Mouse (Mus musculus) gastrocnemius, adult 2 months (tissue): Measurements from ENCODE around the gene Zswim3. TPM values are rescaled to one million over a fixed set of nuclear protein-coding genes. Genes with fewer than 3 reads are reported as not detected.

Experiments used
- DNase-seq: peaks from one replicate; pipeline ENCODE4 v3.0.0; 2022
- H3K27ac ChIP-seq: fragments of 200-600 bp; 2 replicates; pipeline ENCODE4 v1.8.1; 2022; ENCODE audit warnings: mild to moderate bottlenecking
- H3K4me3 ChIP-seq: fragments of 200-600 bp; 2 replicates; pipeline ENCODE4 v1.8.1; 2022; ENCODE audit warnings: mild to moderate bottlenecking, moderate library complexity
- CTCF ChIP-seq: fragments of 200-600 bp; IDR thresholded peaks from 2 replicates; pipeline ENCODE4 v1.8.1; 2022; ENCODE audit warnings: antibody characterized with exemption, mild to moderate bottlenecking, moderate library complexity
- intact Hi-C: fragments of 180-260 bp; cut with DNase I; formaldehyde crosslinking; loops from one replicate; pipeline ENCODE4 v1.15.1; 2025
- total RNA-seq, 2 experiments: library from RNA; stranded (reverse); gene quantifications; 2 replicates each; pipeline ENCODE4 v1.2.3; 2021

Gene Zswim3
- total RNA-seq, 2 experiments from 2014 or later: 1.2 to 1.4 TPM

- Histone ChIP-seq H3K4me3 (no peak overlapping the region), H3K27ac (peak overlapping the region; percentile 54)
- DNase-seq: peak; percentile 60
- TF ChIP-seq CTCF: no peak
- intact Hi-C loops: no loop called here
These were observed 31.5 kb upstream of the Zswim3 start for GRCm38 (mm10) chr2:164773229-164773988.

- H3K27ac ChIP-seq: peak overlapping the region; percentile 54
- TF ChIP-seq CTCF: no peak
These were observed 30.9 kb upstream of the Zswim3 start for GRCm38 (mm10) chr2:164773989-164774364.

GRCm38 (mm10) chr2:164776130-164776529 lies 28.8 kb upstream of the Zswim3 start:
- no peak for DNase-seq
- Histone ChIP-seq H3K27ac (peak overlapping the region; percentile 95), H3K4me3 (peak overlapping the region; percentile 74)
- intact Hi-C loops: no loop called here
- TF ChIP-seq CTCF: no peak

More at GRCm38 (mm10) chr2:164773989-164774364, 30.9 kb upstream of the Zswim3 start:
- H3K4me3 ChIP-seq: no peak overlapping the region
- DNase-seq: no peak
- intact Hi-C loops: no loop called here

- peak overlapping the region; percentile 95 for H3K27ac ChIP-seq
- intact Hi-C loops: no loop called here
- TF ChIP-seq CTCF: no peak
- peak overlapping the region; percentile 74 for H3K4me3 ChIP-seq
- peak; percentile 56 for DNase-seq
These were observed 28.1 kb upstream of the Zswim3 start for GRCm38 (mm10) chr2:164776801-164777200.

GRCm38 (mm10) chr2:164777246-164778014 lies 27.5 kb upstream of the Zswim3 start:
- intact Hi-C loops: no loop called here

GRCm38 (mm10) chr2:164778015-164778287 lies 26.9 kb upstream of the Zswim3 start:
- no peak for DNase-seq
- Histone ChIP-seq H3K4me3 (peak overlapping the region; percentile 74), H3K27ac (peak overlapping the region; percentile 95)
- TF ChIP-seq CTCF: no peak
- intact Hi-C loops: no loop called here

More at GRCm38 (mm10) chr2:164777246-164778014, 27.5 kb upstream of the Zswim3 start:
- no peak for TF ChIP-seq CTCF
- DNase-seq: peak; percentile 36
- H3K4me3 ChIP-seq: peak overlapping the region; percentile 74
- peak overlapping the region; percentile 95 for H3K27ac ChIP-seq

- Histone ChIP-seq H3K27ac (peak overlapping the region; percentile 95), H3K4me3 (peak overlapping the region; percentile 74)
- no peak for TF ChIP-seq CTCF
- DNase-seq: peak; percentile 91
- intact Hi-C loops: no loop called here
These were observed 26.1 kb upstream of the Zswim3 start for GRCm38 (mm10) chr2:164778809-164779208.

GRCm38 (mm10) chr2:164779481-164780086 lies 25.3 kb upstream of the Zswim3 start, which contains the start of gene Tnnc2:
Tnnc2 (minus strand) TSS chr2:164779967.
- TF ChIP-seq CTCF: no peak
- peak; percentile 87 for DNase-seq
- H3K4me3 ChIP-seq: peak within 1 kb of the TSS; percentile 74
- intact Hi-C loops: no loop called here
- peak within 1 kb of the TSS; percentile 95 for H3K27ac ChIP-seq

GRCm38 (mm10) chr2:164781876-164782275 lies 23.0 kb upstream of the Zswim3 start:
- intact Hi-C loops: no loop called here
- H3K27ac ChIP-seq: peak overlapping the region; percentile 95
- no peak for TF ChIP-seq CTCF
- peak overlapping the region; percentile 52 for H3K4me3 ChIP-seq
- peak; percentile 91 for DNase-seq

GRCm38 (mm10) chr2:164783926-164784581 lies 20.8 kb upstream of the Zswim3 start:
- peak overlapping the region; percentile 98 for H3K27ac ChIP-seq
- no peak for DNase-seq
- TF ChIP-seq CTCF: peak; percentile 49; the same call in 1 of the 2 replicates
- intact Hi-C loops: no loop called here
- no peak overlapping the region; the same call in 1 of the 2 replicates for H3K4me3 ChIP-seq

- intact Hi-C loops: no loop called here
- Histone ChIP-seq H3K27ac (peak overlapping the region; percentile 98), H3K4me3 (peak overlapping the region; percentile 90)
- TF ChIP-seq CTCF: no peak
- peak; percentile 19 for DNase-seq
These were observed 20.0 kb upstream of the Zswim3 start for GRCm38 (mm10) chr2:164784869-164785420.
